Mouse (Mus musculus): ENCODE measurements at regions not wholly inside any gene's neighbourhood (a gene's known extent, or its start where the extent isn't known, plus 50 kb on each side); places are given as distances from the start of the nearest gene placed in this dataset.

- DNase-seq, result no peak
These were observed 185.7 kb upstream of the Atp5g3 start for GRCm38 (mm10) chr2:74096809-74097208.

GRCm38 (mm10) chr2:74093494-74093893 lies 182.4 kb upstream of the Atp5g3 start:
- no peak for DNase-seq

DNA sequence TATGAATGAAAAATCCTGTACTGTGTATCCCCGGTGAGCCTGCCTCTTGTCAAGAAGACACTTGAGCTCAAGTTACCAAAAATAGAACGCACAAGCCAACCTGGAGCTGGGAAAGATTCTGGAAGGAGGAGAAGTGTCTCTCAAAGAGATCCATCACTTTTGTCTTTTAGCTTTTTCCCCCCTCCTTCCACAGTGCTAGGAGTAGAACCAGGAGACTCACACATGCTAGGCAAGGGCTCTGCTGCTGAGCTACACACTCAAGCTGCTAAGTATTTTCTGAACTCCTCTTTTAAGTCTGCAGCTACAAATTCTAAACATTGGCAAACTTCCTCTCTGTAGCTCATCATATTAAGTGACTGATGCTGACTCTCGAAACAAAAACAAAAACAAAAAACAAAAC lies 176.2 kb upstream of the Atp5g3 start:
- no peak for DNase-seq

- DNase-seq, result no peak
These were observed 173.8 kb upstream of the Atp5g3 start for GRCm38 (mm10) chr2:74084971-74085370.

DNA sequence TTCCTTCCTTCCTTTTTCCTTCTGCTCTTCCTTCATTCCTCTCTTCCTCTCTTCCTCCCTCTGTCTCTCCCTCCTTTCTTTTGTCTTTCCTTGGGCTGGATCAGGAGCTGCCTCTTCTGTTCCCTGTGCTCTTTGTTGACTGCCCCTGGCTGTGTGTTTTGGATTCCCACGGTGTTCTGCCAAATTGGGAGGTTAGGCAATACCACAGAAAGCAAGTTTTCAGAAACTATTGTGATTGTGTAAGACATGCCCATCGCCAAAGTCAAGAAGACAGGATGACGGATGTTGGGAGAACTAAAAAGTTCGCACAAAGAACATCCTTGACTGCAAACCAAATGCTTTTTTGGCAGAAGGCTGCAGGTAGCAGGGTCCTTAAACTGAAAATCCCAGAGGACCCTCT lies 165.6 kb upstream of the Atp5g3 start:
- no peak for DNase-seq

DNA sequence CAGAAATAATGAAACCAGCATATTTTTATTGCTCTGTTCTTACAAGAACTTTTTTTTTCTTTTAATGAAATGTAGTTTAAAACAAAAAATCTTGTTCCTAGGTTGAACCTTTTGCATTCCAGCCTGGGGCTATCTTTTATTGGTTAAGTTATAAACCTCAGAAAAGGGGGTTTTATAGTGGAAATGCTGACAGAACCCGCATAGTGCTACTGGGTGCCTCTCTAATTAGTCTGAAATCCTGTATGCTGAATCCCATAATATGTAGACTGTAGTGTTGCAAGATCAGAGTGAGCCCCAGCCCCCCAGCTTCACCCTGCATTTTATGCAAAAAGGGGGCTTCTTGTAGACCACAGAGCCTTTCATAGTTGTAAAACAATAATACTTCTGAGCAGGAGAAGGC lies 164.4 kb upstream of the Atp5g3 start:
- no peak for DNase-seq

- no peak for DNase-seq
These were observed 162.3 kb upstream of the Atp5g3 start for GRCm38 (mm10) chr2:74073396-74073795.

GRCm38 (mm10) chr2:74066652-74067051 lies 155.5 kb upstream of the Atp5g3 start:
- DNase-seq, result peak; percentile 85

DNA sequence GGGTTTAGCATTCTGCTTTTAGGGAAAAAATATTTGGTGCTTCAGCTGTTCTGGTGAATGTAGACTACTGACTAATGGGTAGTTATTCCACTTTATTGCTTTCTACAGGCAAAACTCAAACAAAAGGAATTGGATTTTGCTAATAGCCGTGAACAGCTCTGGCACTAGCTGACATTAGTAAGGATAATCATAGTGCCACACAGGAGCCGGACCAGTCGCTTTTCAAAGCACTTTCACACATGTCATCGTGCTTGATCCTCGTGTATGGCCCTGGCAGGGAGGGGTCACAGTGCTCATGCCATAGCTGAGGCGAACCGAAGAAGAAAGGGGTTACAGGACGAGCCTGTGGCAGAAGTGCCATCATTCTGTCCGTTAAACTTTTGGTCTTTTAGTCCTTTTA lies 153.2 kb upstream of the Atp5g3 start:
- no peak for DNase-seq

- no peak for DNase-seq
These were observed 152.7 kb upstream of the Atp5g3 start for GRCm38 (mm10) chr2:74063777-74064176.

GRCm38 (mm10) chr2:74063302-74063701 lies 152.2 kb upstream of the Atp5g3 start:
- no peak for DNase-seq

DNA sequence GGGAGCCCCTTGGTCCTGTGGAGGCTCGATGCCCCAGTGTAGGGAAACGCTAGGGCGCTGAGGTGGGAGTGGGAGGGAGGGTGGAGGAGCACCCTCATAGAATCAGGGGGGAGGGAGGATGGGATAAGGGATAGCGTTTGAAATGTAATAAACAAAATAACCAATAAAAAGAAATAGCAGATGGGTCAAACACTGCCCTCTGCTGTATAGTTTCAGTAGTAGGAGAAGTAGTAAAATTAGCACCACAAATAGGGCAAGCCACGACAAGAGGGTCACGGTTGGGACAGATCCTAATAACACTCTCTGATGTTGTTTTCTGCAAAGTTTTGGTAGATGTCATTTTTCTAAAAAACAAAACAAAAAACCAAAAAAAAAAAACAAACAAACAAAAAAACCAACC lies 131.3 kb upstream of the Atp5g3 start:
- DNase-seq, result no peak

DNA sequence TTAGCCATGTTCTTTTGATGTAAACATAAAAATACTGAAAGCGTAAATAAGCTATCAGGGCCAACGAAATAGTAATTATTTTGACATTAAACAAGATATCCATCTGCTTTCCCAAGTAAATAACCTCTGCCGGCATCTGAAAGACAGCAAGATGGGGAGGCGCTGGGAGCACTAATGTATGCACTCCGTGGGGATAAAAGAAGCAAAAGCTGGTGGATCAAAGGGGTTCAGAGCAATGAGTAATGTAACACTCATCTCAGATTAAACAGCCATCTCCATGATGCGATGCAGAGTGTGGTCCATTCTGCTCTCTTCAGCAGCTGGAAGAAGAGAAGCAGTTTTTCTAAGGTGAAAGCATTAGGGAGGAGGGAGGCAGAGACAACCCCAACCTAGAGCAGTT lies 128.5 kb upstream of the Atp5g3 start:
- DNase-seq, result no peak

GRCm38 (mm10) chr2:74036043-74036442 lies 124.9 kb upstream of the Atp5g3 start:
- no peak for DNase-seq

GRCm38 (mm10) chr2:74032177-74033021 lies 121.3 kb upstream of the Atp5g3 start:
- DNase-seq, result no peak

- DNase-seq, result no peak
These were observed 118.8 kb upstream of the Atp5g3 start for GRCm38 (mm10) chr2:74029938-74030337.

GRCm38 (mm10) chr2:74027404-74028104 lies 116.4 kb upstream of the Atp5g3 start:
- DNase-seq, result peak; percentile 74

GRCm38 (mm10) chr2:74015146-74015545 lies 104.0 kb upstream of the Atp5g3 start:
- no peak for DNase-seq

GRCm38 (mm10) chr2:74014201-74014600 lies 103.1 kb upstream of the Atp5g3 start:
- DNase-seq, result no peak

- DNase-seq, result peak; percentile 69
These were observed 87.4 kb upstream of the Atp5g3 start for GRCm38 (mm10) chr2:73998531-73998930.

DNA sequence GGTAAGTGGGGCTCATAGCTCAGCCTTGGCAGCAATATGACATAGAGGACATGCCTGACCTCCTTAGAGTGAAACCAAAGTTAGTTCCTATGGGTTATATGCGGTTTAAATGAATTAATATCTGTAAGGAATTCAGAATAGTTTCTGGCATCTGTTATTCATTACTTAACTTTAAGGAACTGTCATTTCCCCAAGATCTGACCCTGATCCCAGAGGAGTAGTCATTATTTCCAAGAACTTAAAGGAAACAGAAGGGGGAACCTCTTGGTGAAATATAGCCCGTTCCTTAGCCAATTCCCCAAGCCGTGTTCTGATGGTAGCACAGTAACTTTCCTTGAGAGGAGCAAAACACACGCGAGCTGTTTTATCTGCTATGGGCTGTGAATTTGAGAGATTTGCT lies 85.9 kb upstream of the Atp5g3 start:
- DNase-seq, result no peak

- peak; percentile 45 for DNase-seq
These were observed 80.7 kb upstream of the Atp5g3 start for GRCm38 (mm10) chr2:73991818-73992217.

DNA sequence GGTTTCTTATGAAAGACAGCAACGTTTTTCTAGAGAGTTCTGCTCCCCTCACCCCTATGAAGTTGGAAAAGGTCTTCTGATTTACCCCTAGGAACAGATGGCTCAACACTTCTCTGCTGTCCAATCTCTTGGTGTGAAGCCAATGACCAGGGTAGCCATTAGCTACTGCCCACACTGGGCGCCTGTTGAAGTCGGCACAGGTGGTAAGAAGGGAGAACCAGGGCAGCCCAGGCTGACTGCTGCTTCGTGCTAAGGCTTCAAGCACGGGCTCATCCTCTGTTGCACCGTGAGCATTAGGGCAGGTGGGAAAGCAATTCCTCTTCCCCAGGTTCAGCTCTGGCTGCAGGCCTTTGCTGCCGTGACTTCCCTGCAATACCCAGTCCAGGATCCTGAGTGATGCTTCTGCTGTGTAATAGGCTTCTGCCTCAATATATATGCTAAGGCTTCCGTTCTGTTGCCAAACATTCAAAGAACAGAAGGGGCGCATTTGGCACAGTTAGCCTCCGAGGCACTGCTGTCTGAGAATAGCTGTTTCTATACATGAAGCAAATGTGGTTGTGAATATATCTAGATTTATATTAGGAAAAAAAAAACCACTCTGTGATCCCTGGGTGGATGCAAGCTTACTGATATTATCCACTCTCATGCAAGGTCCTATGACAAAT lies 76.4 kb upstream of the Atp5g3 start:
- DNase-seq, result no peak

DNA sequence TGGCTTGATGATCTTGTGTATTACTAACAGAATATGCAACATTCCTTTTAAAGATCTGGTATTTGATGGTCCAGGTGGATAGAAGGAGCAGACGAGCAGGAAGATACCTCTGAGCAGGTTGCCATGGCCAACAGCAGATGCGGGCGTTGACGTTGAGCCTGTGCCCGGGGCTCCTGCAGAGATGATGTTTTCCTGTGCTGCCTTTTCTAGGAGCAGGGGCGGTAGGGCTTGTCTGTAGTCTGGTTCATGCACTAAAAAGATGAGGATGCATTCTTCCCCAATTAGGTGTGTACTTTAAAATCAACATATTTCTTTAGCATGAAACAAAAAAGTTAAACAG lies 74.8 kb upstream of the Atp5g3 start:
- no peak for DNase-seq

Measured in embryo, embryonic 11 days (tissue).